Mouse (Mus musculus) CH12.LX (cell line): ENCODE data around the gene Plpp1. TPM values are rescaled to one million over a fixed set of nuclear protein-coding genes. Genes with fewer than 3 reads are reported as not detected.

Experiments used
- DNase-seq: peaks from one replicate; pipeline ENCODE4 v3.0.0-alpha.2; 2013; ENCODE audit errors: extremely low read depth
- H3K27ac ChIP-seq: 2 replicates; pipeline ENCODE4 v1.5.1; 2012; ENCODE audit warnings: low read depth, mild to moderate bottlenecking, control low read depth, moderate library complexity; ENCODE audit not compliant: insufficient read depth
- H3K27me3 ChIP-seq: replicated peaks from 2 replicates; pipeline ENCODE3; 2012; ENCODE audit warnings: inconsistent platforms
- H3K36me3 ChIP-seq, 2 experiments: replicated peaks in 1 of 2; 2 replicates each; pipeline versions ENCODE3 to v1.6.1; 2012; ENCODE audit warnings: inconsistent platforms in 1 of 2, low read length in 1 of 2, mild to moderate bottlenecking in 1 of 2, mixed read lengths in 1 of 2, moderate library complexity in 1 of 2; ENCODE audit not compliant: control insufficient read depth in 1 of 2, insufficient read depth in 1 of 2
- H3K4me1 ChIP-seq, 2 experiments: 2 replicates each; pipeline ENCODE4 v1.6.1; 2012; ENCODE audit warnings: inconsistent platforms in 1 of 2, moderate library complexity in 1 of 2; ENCODE audit not compliant: insufficient read depth in 2 of 2, control insufficient read depth in 1 of 2
- H3K4me2 ChIP-seq: 2 replicates; pipeline ENCODE4 v1.6.1; 2012; ENCODE audit warnings: low read depth, mild to moderate bottlenecking, control low read depth; ENCODE audit not compliant: poor library complexity, insufficient read depth, severe bottlenecking
- H3K4me3 ChIP-seq, 3 experiments: fragments of 150-350 bp in 1 of 3; sonication (generic) in 1 of 3; replicated peaks in 1 of 3; 2 replicates each; pipeline versions ENCODE3 to v1.5.1; 2011 to 2012; ENCODE audit warnings: low read depth in 2 of 3, low read length in 2 of 3, mild to moderate bottlenecking in 2 of 3, moderate library complexity in 2 of 3, control low read depth in 1 of 3, improper control_type of control experiment in 1 of 3, inconsistent platforms in 1 of 3, mixed read lengths in 1 of 3; ENCODE audit not compliant: poor library complexity in 1 of 3
- H3K79me2 ChIP-seq: replicated peaks from 2 replicates; pipeline ENCODE4 v1.6.1; 2012; ENCODE audit warnings: mild to moderate bottlenecking, moderate library complexity; ENCODE audit not compliant: control insufficient read depth, poor library complexity, insufficient read depth, severe bottlenecking; ENCODE audit errors: extremely low read depth
- H3K9ac ChIP-seq: 2 replicates; pipeline ENCODE4 v1.6.1; 2012; ENCODE audit warnings: low read depth, mild to moderate bottlenecking, control low read depth, moderate library complexity; ENCODE audit not compliant: insufficient read depth
- H3K9me3 ChIP-seq: replicated peaks from 2 replicates; pipeline ENCODE3; 2012; ENCODE audit warnings: low read length, inconsistent platforms, mixed read lengths
- BHLHE40 ChIP-seq: IDR thresholded peaks from 2 replicates; pipeline ENCODE4 v1.6.1; 2011; ENCODE audit warnings: mild to moderate bottlenecking, low read depth, low read length, improper control_type of control experiment
- CHD1 ChIP-seq: IDR thresholded peaks from 2 replicates; pipeline ENCODE4 v1.6.1; 2012; ENCODE audit warnings: low read depth, low read length, improper control_type of control experiment, inconsistent platforms
- CHD2 ChIP-seq: IDR thresholded peaks from 2 replicates; pipeline ENCODE4 v1.6.1; 2011; ENCODE audit warnings: low read length, improper control_type of control experiment
- ELF1 ChIP-seq: IDR thresholded peaks from 2 replicates; pipeline ENCODE4 v1.6.1; 2014; ENCODE audit warnings: low read depth, mild to moderate bottlenecking, inconsistent platforms, low read length, improper control_type of control experiment
- EP300 ChIP-seq: IDR thresholded peaks from 2 replicates; pipeline ENCODE4 v1.6.1; 2011; ENCODE audit warnings: low read length, improper control_type of control experiment
- IRF4 ChIP-seq: IDR thresholded peaks from 2 replicates; pipeline ENCODE4 v1.6.1; 2014; ENCODE audit warnings: low read depth, mild to moderate bottlenecking, inconsistent platforms, low read length, improper control_type of control experiment
- JUND ChIP-seq: conservative IDR thresholded peaks from 2 replicates; pipeline ENCODE4 v1.6.1; 2011; ENCODE audit warnings: low read depth, low read length, improper control_type of control experiment
- MAFK ChIP-seq: IDR thresholded peaks from 2 replicates; pipeline ENCODE4 v1.6.1; 2011; ENCODE audit warnings: low read length, improper control_type of control experiment; ENCODE audit not compliant: insufficient replicate concordance
- MAX ChIP-seq: IDR thresholded peaks from 2 replicates; pipeline ENCODE4 v1.6.1; 2011; ENCODE audit warnings: low read length, improper control_type of control experiment
- MXI1 ChIP-seq: IDR thresholded peaks from 2 replicates; pipeline ENCODE4 v1.6.1; 2011; ENCODE audit warnings: mild to moderate bottlenecking, low read depth, low read length, improper control_type of control experiment
- NRF1 ChIP-seq: IDR thresholded peaks from 2 replicates; pipeline ENCODE4 v1.6.1; 2014; ENCODE audit warnings: low read depth, mild to moderate bottlenecking, inconsistent platforms, low read length, improper control_type of control experiment, moderate library complexity
- POLR2A ChIP-seq: IDR thresholded peaks from 2 replicates; pipeline ENCODE4 v1.6.1; 2011; ENCODE audit warnings: low read depth, mild to moderate bottlenecking, improper control_type of control experiment, low read length
- RCOR1 ChIP-seq: conservative IDR thresholded peaks from 2 replicates; pipeline ENCODE4 v1.6.1; 2012; ENCODE audit warnings: low read depth, mild to moderate bottlenecking, inconsistent platforms, low read length, improper control_type of control experiment
- SIN3A ChIP-seq: IDR thresholded peaks from 2 replicates; pipeline ENCODE4 v1.6.1; 2012; ENCODE audit warnings: low read length, improper control_type of control experiment, inconsistent platforms
- TBP ChIP-seq: conservative IDR thresholded peaks from 2 replicates; pipeline ENCODE4 v1.6.1; 2011; ENCODE audit warnings: low read depth, low read length, improper control_type of control experiment
- TCF12 ChIP-seq: IDR thresholded peaks from 2 replicates; pipeline ENCODE4 v1.6.1; 2014; ENCODE audit warnings: low read depth, mild to moderate bottlenecking, inconsistent platforms, low read length, improper control_type of control experiment
- UBTF ChIP-seq: IDR thresholded peaks from 2 replicates; pipeline ENCODE4 v1.6.1; 2012; ENCODE audit warnings: low read depth, mild to moderate bottlenecking, inconsistent platforms, low read length, improper control_type of control experiment, moderate library complexity
- USF1 ChIP-seq: IDR thresholded peaks from 2 replicates; pipeline ENCODE4 v1.6.1; 2014; ENCODE audit warnings: low read depth, mild to moderate bottlenecking, inconsistent platforms, low read length, improper control_type of control experiment
- USF2 ChIP-seq: conservative IDR thresholded peaks from 2 replicates; pipeline ENCODE4 v1.6.1; 2011; ENCODE audit warnings: low read depth, low read length, improper control_type of control experiment
- ZKSCAN1 ChIP-seq: IDR thresholded peaks from 2 replicates; pipeline ENCODE4 v1.6.1; 2012; ENCODE audit warnings: low read depth, inconsistent platforms, low read length, improper control_type of control experiment, borderline replicate concordance
- dilution Hi-C: fragments of 300-500 bp; cut with MboI; formaldehyde crosslinking; loops from 2 replicates; pipeline ENCODE4 v1.14.3; 2020; ENCODE audit warnings: low sequenced_read_pairs; ENCODE audit not compliant: extremely low pct_unique_long_range_greater_than_20kb, extremely low pct_ligation_motif_present
- in situ Hi-C: fragments of 300-500 bp; cut with MboI; formaldehyde crosslinking; loops from 3 replicates; pipeline ENCODE4 v1.14.3; 2019; ENCODE audit warnings: low sequenced_read_pairs, low pct_ligation_motif_present, low pct_unique_long_range_greater_than_20kb, mixed read lengths
- polyA plus RNA-seq: library from polyadenylated mRNA; unstranded; fragments of >175 nt; gene quantifications from 2 replicates; pipeline ENCODE4 v1.2.1, GENCODE M21; 2012; ENCODE audit warnings: low read depth; ENCODE audit not compliant: insufficient read length
- total RNA-seq, 2 experiments: library from RNA; depleted of rRNA; stranded (reverse); fragments of 300-350 nt in 1 of 2; fragments of >200 nt in 1 of 2; gene quantifications; 2 replicates each; pipeline ENCODE4 v1.2.3; 2012 to 2014

The Plpp1 gene
- total and polyA plus RNA-seq, 3 experiments: 50.2 to 90.9 (median 67.6) TPM

DNA sequence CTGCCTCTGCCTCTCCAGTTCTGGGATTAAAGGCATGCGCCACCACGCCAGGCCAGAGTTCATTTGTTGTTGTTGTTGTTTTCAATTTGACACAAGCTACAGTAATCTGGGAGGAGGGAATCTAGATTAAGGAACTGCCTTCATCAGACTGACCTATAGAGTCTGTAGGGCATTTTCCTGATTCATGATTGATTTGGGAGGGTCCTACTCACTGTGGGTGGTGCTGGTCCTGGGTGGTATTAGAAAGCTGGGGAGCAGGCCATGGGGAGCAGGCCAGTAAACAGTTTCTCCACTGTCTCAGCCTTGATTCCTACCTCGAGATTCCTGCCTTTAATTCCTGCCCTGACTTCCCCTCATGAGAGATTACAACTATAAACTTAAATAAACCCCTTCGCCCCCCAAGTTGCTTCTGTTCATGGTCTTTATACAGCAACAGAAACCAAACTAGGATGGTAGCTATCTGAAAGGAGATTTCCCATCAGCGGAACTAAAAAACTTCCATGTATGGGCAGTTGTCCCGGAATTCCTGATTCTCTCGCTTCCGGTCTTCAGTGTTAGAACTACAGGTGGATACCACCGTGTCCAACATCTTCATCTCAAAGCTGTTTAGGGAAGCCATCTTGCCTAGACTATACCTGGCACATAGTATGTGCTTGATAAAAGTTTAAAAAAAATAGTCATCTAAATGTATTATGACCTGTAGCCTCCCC, 2.2 kb upstream of the Plpp1 start:
- Histone ChIP-seq H3K4me1 (peaks cover 6 to 19% of the 10 kb centered on the region in 2 experiments; a peak in 3 of 4 replicates), H3K27me3 (no peaks in the 10 kb centered on the region), H3K36me3 (no peaks in the 10 kb centered on the region)
- dilution Hi-C loops: no loop called here
- no peak for TF ChIP-seq JUND
- no peak for TF ChIP-seq MXI1
- no peak for TF ChIP-seq ELF1
- TF ChIP-seq SIN3A: no peak
- TF ChIP-seq TBP: no peak
- TF ChIP-seq MAFK: no peak
- no peak for TF ChIP-seq EP300
- TF ChIP-seq, all 38 proteins: peak for 0
- Histone ChIP-seq H3K79me2 (peaks cover 16% of the 10 kb centered on the region), H3K9me3 (no peaks in the 10 kb centered on the region), H3K9ac (no peak overlapping the region), H3K27ac (no peak overlapping the region), H3K4me3 (no peak overlapping the region), H3K4me2 (no peak overlapping the region)
- in situ Hi-C loops: no loop called here
- no peak for DNase-seq

DNA sequence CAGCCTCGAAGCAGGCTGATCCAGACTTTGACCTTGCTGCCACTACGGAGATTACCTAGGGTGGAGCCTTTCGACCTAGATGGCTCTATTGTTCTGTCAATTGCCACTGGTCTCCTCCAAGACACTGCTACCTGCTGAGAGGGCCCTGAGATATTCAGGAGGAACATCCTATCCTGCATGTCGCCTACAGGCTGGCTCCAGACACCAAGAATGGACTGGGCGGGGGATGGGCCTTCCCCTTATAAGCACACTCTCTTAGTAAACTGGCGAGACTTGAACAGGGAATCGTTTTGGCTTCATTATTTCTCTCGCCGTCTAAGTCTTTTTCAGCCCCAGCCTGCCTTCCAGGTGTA, 1.7 kb upstream of the Plpp1 start:
- in situ Hi-C loops (no loop called here), dilution Hi-C loops (no loop called here)
- H3K27ac ChIP-seq: no peak overlapping the region
- no peak overlapping the region for H3K4me3 ChIP-seq
- H3K9me3 ChIP-seq: no peaks in the 10 kb centered on the region
- no peak for DNase-seq
- H3K9ac ChIP-seq: no peak overlapping the region
- no peaks in the 10 kb centered on the region for H3K27me3 ChIP-seq
- peaks cover 21% of the 10 kb centered on the region for H3K79me2 ChIP-seq
- H3K36me3 ChIP-seq: no peaks in the 10 kb centered on the region
- H3K4me2 ChIP-seq: no peak overlapping the region
- peaks cover 6 to 25% of the 10 kb centered on the region in 2 experiments; a peak in 3 of 4 replicates for H3K4me1 ChIP-seq
- no peak for TF ChIP-seq CHD2
- no peak for TF ChIP-seq IRF4
- no peak for TF ChIP-seq MAX
- TF ChIP-seq USF2: no peak
- no peak for TF ChIP-seq TCF12
- no peak for TF ChIP-seq ZKSCAN1
- no peak for TF ChIP-seq CHD1
- no peak for TF ChIP-seq JUND
- no peak for TF ChIP-seq MXI1
- TF ChIP-seq POLR2A: no peak
- TF ChIP-seq NRF1: no peak
- TF ChIP-seq UBTF: no peak
- TF ChIP-seq RCOR1: no peak
- no peak for TF ChIP-seq BHLHE40
- no peak for TF ChIP-seq USF1
- TF ChIP-seq, all 38 proteins: peak for 0
